Mouse (Mus musculus) induced T-regulatory cell, adult 2 months (primary cell): ENCODE measurements around the gene Smoc1.

Experiments
- DNase-seq: peaks from one replicate; pipeline ENCODE4 v3.0.0-alpha.2; 2012; ENCODE audit warnings: low read depth

Smoc1 gene

GRCm38 (mm10) chr12:81225966-81226577 is 199.5 kb downstream of the Smoc1 start:
- no peak for DNase-seq

GRCm38 (mm10) chr12:81226590-81226989 is 200.0 kb downstream of the Smoc1 start:
- no peak for DNase-seq

GRCm38 (mm10) chr12:81227767-81228460 is 201.3 kb downstream of the Smoc1 start:
- DNase-seq = no peak

GRCm38 (mm10) chr12:81233746-81234380 is 207.3 kb downstream of the Smoc1 start:
- no peak for DNase-seq

- no peak for DNase-seq
Observed at GRCm38 (mm10) chr12:81235456-81236330, 209.1 kb downstream of the Smoc1 start.
